Mouse (Mus musculus) lung, adult 10 weeks (tissue): ENCODE data around the gene Fbxo24. TPM values are rescaled to one million over a fixed set of nuclear protein-coding genes. Genes with fewer than 3 reads are reported as not detected.

Source experiments
- polyA plus RNA-seq: library from polyadenylated mRNA; stranded (reverse); fragments of 350-450 nt; fragmentation: Illumina TruSeq; extraction: RNeasy Lipid Tissue Mini Kit (QIAGEN cat#74804); gene quantifications from one replicate; pipeline ENCODE4 v1.2.3, GENCODE M21; 2014; ENCODE audit warnings: low read depth, low replicate concordance; ENCODE audit not compliant: insufficient read depth

The Fbxo24 gene
- polyA plus RNA-seq: 1.0 TPM

GRCm38 (mm10) chr5:137628498-137629305 lies at the start of gene Fbxo24, which contains the start of the genes Lrch4 and Gm20605:
Gene Fbxo24, minus strand, starts transcription at chr5:137629002.
Gene Lrch4, plus strand, starts transcription at chr5:137629121.
Gene Gm20605, plus strand, starts transcription at chr5:137629175.

GRCm38 (mm10) chr5:137645652-137646091 lies 16.9 kb upstream of the Fbxo24 start, which contains the start of gene Irs3:
Gene Irs3, minus strand, starts transcription at chr5:137645714.

GRCm38 (mm10) chr5:137641054-137641453 lies 12.3 kb upstream of the Fbxo24 start, which contains the start of gene Sap25:
Gene Sap25, plus strand, starts transcription at chr5:137641334.

GRCm38 (mm10) chr5:137613550-137613949 lies 15.3 kb downstream of the Fbxo24 start, which contains the start of gene Pcolce:
Gene Pcolce, minus strand, starts transcription at chr5:137613784.

GRCm38 (mm10) chr5:137600619-137601364 lies 28.0 kb downstream of the Fbxo24 start, which contains the start of gene Mospd3:
Gene Mospd3, minus strand, starts transcription at chr5:137601058.

GRCm38 (mm10) chr5:137569665-137570064 lies 59.1 kb downstream of the Fbxo24 start, which contains the start of gene Tfr2:
Gene Tfr2, plus strand, starts transcription at chr5:137569840.

Other genes starting within 250 kb of the Fbxo24 start
- 0.04 TPM for gene Zan, start 151.9 kb downstream of the Fbxo24 start, polyA plus RNA-seq
- 19.3 TPM for gene Pop7, start 126.5 kb downstream of the Fbxo24 start, polyA plus RNA-seq
- 8.9 TPM for gene Gigyf1, start 110.5 kb downstream of the Fbxo24 start, polyA plus RNA-seq
- not detected for gene Epo, start 95.8 kb downstream of the Fbxo24 start, polyA plus RNA-seq
- gene Gnb2, start 95.5 kb downstream of the Fbxo24 start, polyA plus RNA-seq: 420 TPM
- not detected for gene Actl6b, start 75.5 kb downstream of the Fbxo24 start, polyA plus RNA-seq
- gene Tfr2, start 59.2 kb downstream of the Fbxo24 start, polyA plus RNA-seq: not detected
- gene Mospd3, start 27.9 kb downstream of the Fbxo24 start, polyA plus RNA-seq: 19.9 TPM
- 121 TPM for gene Pcolce, start 15.2 kb downstream of the Fbxo24 start, polyA plus RNA-seq
- 21.1 TPM for gene Lrch4, start 119 bp upstream of the Fbxo24 start, polyA plus RNA-seq
- gene Gm20605, start 173 bp upstream of the Fbxo24 start, polyA plus RNA-seq: 9.9 TPM
- 19.7 TPM for gene Sap25, start 12.3 kb upstream of the Fbxo24 start, polyA plus RNA-seq
- gene Irs3, start 16.7 kb upstream of the Fbxo24 start, polyA plus RNA-seq: 2.0 TPM
- 9.6 TPM for gene Agfg2, start 55.7 kb upstream of the Fbxo24 start, polyA plus RNA-seq
- 0.86 TPM for gene Nyap1, start 112.6 kb upstream of the Fbxo24 start, polyA plus RNA-seq
- gene Tsc22d4, start 116.7 kb upstream of the Fbxo24 start, polyA plus RNA-seq: 50.7 TPM
- gene Ppp1r35, start 149.8 kb upstream of the Fbxo24 start, polyA plus RNA-seq: 31.5 TPM
- gene Mepce, start 158.7 kb upstream of the Fbxo24 start, polyA plus RNA-seq: 30.7 TPM
- gene Zcwpw1, start 158.8 kb upstream of the Fbxo24 start, polyA plus RNA-seq: 1.9 TPM
- 15.6 TPM for gene Pilra, start 207.3 kb upstream of the Fbxo24 start, polyA plus RNA-seq
- gene Pilrb1, start 229.1 kb upstream of the Fbxo24 start, polyA plus RNA-seq: 8.0 TPM
- gene Pilrb2, start 242.8 kb upstream of the Fbxo24 start, polyA plus RNA-seq: 7.1 TPM